Mouse (Mus musculus): Measurements from ENCODE around the gene Dync2li1. TPM values are rescaled to one million over a fixed set of nuclear protein-coding genes. Genes with fewer than 3 reads are reported as not detected.

Dync2li1 gene
- total and polyA plus RNA-seq, 3 experiments: 0.08 TPM; not detected in 2

GRCm38 (mm10) chr17:84600051-84600983 lies 26.0 kb upstream of the Dync2li1 start:
- Histone ChIP-seq H3K9ac (ENCODE audit: control insufficient read depth, low read depth, low read length, poor library complexity, severe bottlenecking) (no peak overlapping the region), H3K36me3 (ENCODE audit: control insufficient read depth in 1 of 2, insufficient read depth in 2 of 2, low read length in 2 of 2) (no peaks in the 10 kb centered on the region), H3K4me3 (ENCODE audit: control insufficient read depth in 1 of 2, insufficient read depth in 1 of 2, low read depth in 2 of 2, low read length in 2 of 2) (no peak overlapping the region), H3K27me3 (ENCODE audit: control insufficient read depth in 1 of 2, insufficient read depth in 2 of 2, low read length in 2 of 2) (no peaks in the 10 kb centered on the region; a peak in 3 of 4 replicates), H3K79me2 (ENCODE audit: control insufficient read depth, insufficient read depth, low read length, poor library complexity) (no peaks in the 10 kb centered on the region), H3K27ac (ENCODE audit: control insufficient read depth, low read depth, low read length) (no peak overlapping the region), H3K4me1 (ENCODE audit: control insufficient read depth in 1 of 2, insufficient read depth in 2 of 2, low read length in 2 of 2) (no peaks in the 10 kb centered on the region), H3K9me3 (replicated peaks; ENCODE audit: insufficient read depth, low read length) (no peaks in the 10 kb centered on the region)
- no peak for DNase-seq (ENCODE audit: low read depth, low spot score)
- no peak for TF ChIP-seq CHD1 (IDR thresholded peaks at IDR 0.05; ENCODE audit: low read depth, low read length)
- TF ChIP-seq MAZ (IDR thresholded peaks at IDR 0.05; ENCODE audit: low read depth, low read length): no peak
- TF ChIP-seq MAFK (IDR thresholded peaks at IDR 0.05; ENCODE audit: borderline replicate concordance, low read depth, low read length): no peak
- TF ChIP-seq CTCF (IDR thresholded peaks at IDR 0.05 in 2 of 3, conservative IDR thresholded peaks at IDR 0.05 in 1 of 3; ENCODE audit: control insufficient read depth in 1 of 3, insufficient read depth in 1 of 3, low read depth in 2 of 3, low read length in 3 of 3, poor library complexity in 1 of 3, severe bottlenecking in 1 of 3): no peak
- no peak for TF ChIP-seq MYB (IDR thresholded peaks at IDR 0.05; ENCODE audit: low read depth, low read length)
- TF ChIP-seq SIN3A (IDR thresholded peaks at IDR 0.05; ENCODE audit: low read length): no peak
- TF ChIP-seq RAD21 (IDR thresholded peaks at IDR 0.05; ENCODE audit: low read depth, low read length): no peak
- TF ChIP-seq USF2 (IDR thresholded peaks at IDR 0.05; ENCODE audit: borderline replicate concordance in 1 of 2, insufficient read depth in 1 of 2, low read depth in 1 of 2, low read length in 2 of 2): no peak
- no peak for TF ChIP-seq GATA1 (IDR thresholded peaks at IDR 0.05; ENCODE audit: low read depth, low read length)

- no peaks in the 10 kb centered on the region; a peak in 3 of 4 replicates for H3K27me3 ChIP-seq (ENCODE audit: control insufficient read depth in 1 of 2, insufficient read depth in 2 of 2, low read length in 2 of 2)
- no peak for TF ChIP-seq ZNF384 (IDR thresholded peaks at IDR 0.05; ENCODE audit: low read depth, low read length)
- TF ChIP-seq MYC (IDR thresholded peaks at IDR 0.05; ENCODE audit: low read depth, low read length): no peak
- DNase-seq (ENCODE audit: low read depth, low spot score): no peak
Measured at GRCm38 (mm10) chr17:84601805-84602204, 24.5 kb upstream of the Dync2li1 start.

GRCm38 (mm10) chr17:84603202-84603627 lies 23.1 kb upstream of the Dync2li1 start:
- no peaks in the 10 kb centered on the region for H3K9me3 ChIP-seq (replicated peaks; ENCODE audit: insufficient read depth, low read length)
- no peaks in the 10 kb centered on the region for H3K36me3 ChIP-seq (ENCODE audit: control insufficient read depth in 1 of 2, insufficient read depth in 2 of 2, low read length in 2 of 2)
- no peak overlapping the region for H3K9ac ChIP-seq (ENCODE audit: control insufficient read depth, low read depth, low read length, poor library complexity, severe bottlenecking)
- H3K27me3 ChIP-seq (ENCODE audit: control insufficient read depth in 1 of 2, insufficient read depth in 2 of 2, low read length in 2 of 2): no peaks in the 10 kb centered on the region; a peak in 3 of 4 replicates
- no peak for DNase-seq (ENCODE audit: low read depth, low spot score)
- no peak for TF ChIP-seq USF2 (IDR thresholded peaks at IDR 0.05; ENCODE audit: borderline replicate concordance in 1 of 2, insufficient read depth in 1 of 2, low read depth in 1 of 2, low read length in 2 of 2)
- no peak for TF ChIP-seq KAT2A (conservative IDR thresholded peaks at IDR 0.05; ENCODE audit: low read depth, low read length)
- no peak for TF ChIP-seq ZNF384 (IDR thresholded peaks at IDR 0.05; ENCODE audit: low read depth, low read length)
- no peak for TF ChIP-seq MYC (IDR thresholded peaks at IDR 0.05; ENCODE audit: low read depth, low read length)
- no peak for TF ChIP-seq BHLHE40 (IDR thresholded peaks at IDR 0.05; ENCODE audit: borderline replicate concordance, low read depth, low read length)
- no peak for TF ChIP-seq TAL1 (IDR thresholded peaks at IDR 0.05; ENCODE audit: low read length)
- no peak for TF ChIP-seq POLR2AphosphoS2 (IDR thresholded peaks at IDR 0.05; ENCODE audit: low read length)
- TF ChIP-seq ZC3H11A (IDR thresholded peaks at IDR 0.05; ENCODE audit: low read depth, low read length): no peak
- H3K4me1 ChIP-seq (ENCODE audit: control insufficient read depth in 1 of 2, insufficient read depth in 2 of 2, low read length in 2 of 2): no peaks in the 10 kb centered on the region
- H3K27ac ChIP-seq (ENCODE audit: control insufficient read depth, low read depth, low read length): no peak overlapping the region
- no peak overlapping the region for H3K4me3 ChIP-seq (ENCODE audit: control insufficient read depth in 1 of 2, insufficient read depth in 1 of 2, low read depth in 2 of 2, low read length in 2 of 2)
- no peaks in the 10 kb centered on the region for H3K79me2 ChIP-seq (ENCODE audit: control insufficient read depth, insufficient read depth, low read length, poor library complexity)

More at GRCm38 (mm10) chr17:84601805-84602204, 24.5 kb upstream of the Dync2li1 start:
- Histone ChIP-seq H3K4me3 (ENCODE audit: control insufficient read depth in 1 of 2, insufficient read depth in 1 of 2, low read depth in 2 of 2, low read length in 2 of 2) (no peak overlapping the region), H3K9me3 (replicated peaks; ENCODE audit: insufficient read depth, low read length) (no peaks in the 10 kb centered on the region), H3K36me3 (ENCODE audit: control insufficient read depth in 1 of 2, insufficient read depth in 2 of 2, low read length in 2 of 2) (no peaks in the 10 kb centered on the region), H3K4me1 (ENCODE audit: control insufficient read depth in 1 of 2, insufficient read depth in 2 of 2, low read length in 2 of 2) (no peaks in the 10 kb centered on the region), H3K27ac (ENCODE audit: control insufficient read depth, low read depth, low read length) (no peak overlapping the region), H3K9ac (ENCODE audit: control insufficient read depth, low read depth, low read length, poor library complexity, severe bottlenecking) (no peak overlapping the region), H3K79me2 (ENCODE audit: control insufficient read depth, insufficient read depth, low read length, poor library complexity) (no peaks in the 10 kb centered on the region)

Measured in MEL (cell line).